Mouse (Mus musculus) brain, adult 10 weeks (tissue): ENCODE measurements around the gene Defb23. TPM values are rescaled to one million over a fixed set of nuclear protein-coding genes. Genes with fewer than 3 reads are reported as not detected.

Experiments
- polyA plus RNA-seq: library from polyadenylated mRNA; stranded (reverse); fragments of 350-450 nt; fragmentation: Illumina TruSeq; extraction: RNeasy Lipid Tissue Mini Kit (QIAGEN cat#74804); gene quantifications from one replicate; pipeline ENCODE4 v1.2.3, GENCODE M21; 2015; ENCODE audit warnings: low read depth, low replicate concordance

Gene Defb23
- not detected for polyA plus RNA-seq

DNA sequence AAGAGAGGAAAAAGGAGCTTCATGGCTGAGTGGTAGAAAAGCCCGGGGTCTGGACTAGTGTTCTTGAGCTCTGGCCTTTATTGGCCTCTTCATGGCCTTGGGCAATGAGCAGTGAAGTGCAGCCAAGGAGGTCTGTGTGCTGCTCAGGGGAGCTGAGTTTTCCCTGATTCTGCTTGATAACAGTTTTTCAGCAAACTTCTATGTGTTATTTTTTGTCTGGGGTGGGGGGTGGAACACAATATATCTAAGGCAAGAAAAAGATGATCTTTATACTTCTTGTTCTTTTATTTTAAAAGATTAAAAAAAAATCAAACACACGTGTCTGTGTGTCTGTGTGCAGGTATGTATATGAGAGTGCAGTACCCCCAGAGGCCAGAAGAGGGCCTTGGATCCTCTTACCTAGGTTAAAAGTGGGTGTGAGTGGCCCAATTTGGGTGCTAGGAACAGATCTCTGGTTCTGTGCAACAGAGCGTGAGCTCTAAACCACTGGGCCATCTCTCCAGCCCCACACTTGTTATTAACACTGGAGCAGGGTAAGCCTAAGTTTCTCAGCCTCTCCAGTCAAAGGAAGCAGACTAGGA, at the start of gene Defb23:
Defb23 (minus strand) TSS at position 51 of the 581 bp plus-strand sequence.

GRCm38 (mm10) chr2:152511592-152511991, 47.2 kb upstream of the Defb23 start, which contains the start of gene Defb26:
Gene Defb26 (minus strand): TSS chr2:152511692.

DNA sequence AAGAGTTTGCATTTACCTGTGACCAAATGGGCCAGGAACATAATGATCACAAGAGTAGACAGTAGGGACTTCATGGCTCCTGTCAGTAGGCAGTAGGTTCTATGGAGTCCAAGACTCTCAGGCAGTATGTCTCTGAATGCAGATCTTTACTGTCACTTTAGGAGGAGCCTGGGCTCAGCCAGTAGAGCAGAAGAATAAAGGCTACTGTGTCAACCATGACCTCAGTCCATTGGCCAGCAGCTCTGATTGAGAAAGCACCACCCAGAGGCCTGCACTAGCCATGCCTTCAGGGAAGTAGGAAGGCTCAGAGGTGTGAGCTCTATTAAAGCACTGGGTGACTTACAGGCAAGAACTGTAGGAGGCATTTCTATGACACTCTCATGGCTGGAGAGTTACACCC, 25.6 kb upstream of the Defb23 start, which contains the start of gene Defb22:
Defb22 (minus strand) TSS at position 101 of the 400 bp plus-strand sequence.

GRCm38 (mm10) chr2:152476763-152477162, 12.3 kb upstream of the Defb23 start, which contains the start of gene Defb20:
Gene Defb20 (plus strand): TSS chr2:152477063.

GRCm38 (mm10) chr2:152415287-152415686, 49.1 kb downstream of the Defb23 start, which contains the start of gene 6820408C15Rik:
Gene 6820408C15Rik (plus strand): TSS chr2:152415587.

GRCm38 (mm10) chr2:152414591-152415165, 49.7 kb downstream of the Defb23 start, which contains the start of gene Zcchc3:
Gene Zcchc3 (minus strand): TSS chr2:152415027.

Other genes with a start within 250 kb of the Defb23 start
- 73.3 TPM for gene Csnk2a1, start 237.8 kb downstream of the Defb23 start, polyA plus RNA-seq
- 40.8 TPM for gene Tbc1d20, start 170.8 kb downstream of the Defb23 start, polyA plus RNA-seq
- gene Rbck1, start 132.0 kb downstream of the Defb23 start, polyA plus RNA-seq = 101 TPM
- gene Trib3, start 120.6 kb downstream of the Defb23 start, polyA plus RNA-seq = 0.51 TPM
- gene Nrsn2, start 88.0 kb downstream of the Defb23 start, polyA plus RNA-seq = 136 TPM
- 7.6 TPM for gene Sox12, start 66.6 kb downstream of the Defb23 start, polyA plus RNA-seq
- gene Zcchc3, start 49.6 kb downstream of the Defb23 start, polyA plus RNA-seq = 5.2 TPM
- gene 6820408C15Rik, start 49.0 kb downstream of the Defb23 start, polyA plus RNA-seq = 2.1 TPM
- not detected for gene Defb20, start 12.4 kb upstream of the Defb23 start, polyA plus RNA-seq
- not detected for gene Defb22, start 25.5 kb upstream of the Defb23 start, polyA plus RNA-seq
- gene Defb26, start 47.1 kb upstream of the Defb23 start, polyA plus RNA-seq = not detected
- gene Defb28, start 53.6 kb upstream of the Defb23 start, polyA plus RNA-seq = not detected
- not detected for gene Defb29, start 75.5 kb upstream of the Defb23 start, polyA plus RNA-seq
- gene Gm17416, start 104.7 kb upstream of the Defb23 start, polyA plus RNA-seq = not detected
- not detected for gene Defb21, start 108.1 kb upstream of the Defb23 start, polyA plus RNA-seq
- gene Defb19, start 115.7 kb upstream of the Defb23 start, polyA plus RNA-seq = not detected
- not detected for gene Defb45, start 134.8 kb upstream of the Defb23 start, polyA plus RNA-seq
- not detected for gene Defb36, start 139.7 kb upstream of the Defb23 start, polyA plus RNA-seq
- not detected for gene Defb25, start 158.4 kb upstream of the Defb23 start, polyA plus RNA-seq
- gene Rem1, start 162.3 kb upstream of the Defb23 start, polyA plus RNA-seq = 0.54 TPM
- gene H13, start 204.8 kb upstream of the Defb23 start, polyA plus RNA-seq = 58.2 TPM
- 23.2 TPM for gene Mcts2, start 222.4 kb upstream of the Defb23 start, polyA plus RNA-seq